Mouse (Mus musculus) cerebellum, adult 8-10 months (tissue): ENCODE results near the gene Mapk8ip3.

ENCODE experiments used
- DNase-seq: peaks from one replicate; pipeline ENCODE4 v3.0.0; 2022

The Mapk8ip3 gene

DNA sequence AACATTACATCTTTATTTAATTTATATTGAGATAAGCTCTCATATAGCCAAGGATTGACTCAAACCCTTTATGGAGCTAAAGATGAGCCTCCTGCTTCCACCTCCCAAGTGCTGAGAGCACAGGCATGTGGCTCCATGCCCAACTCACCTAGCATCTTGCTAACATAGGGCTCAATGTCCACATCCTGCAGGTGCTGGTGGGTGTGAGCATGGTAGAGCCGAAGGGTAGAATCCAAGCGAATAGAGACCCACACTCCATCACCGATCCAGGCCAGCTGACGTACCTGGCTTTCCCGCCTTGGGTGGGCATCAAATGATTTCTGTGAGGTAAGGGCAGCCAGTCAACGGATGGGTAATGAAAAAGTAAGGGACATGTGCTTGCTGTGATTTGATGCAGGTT is 36.8 kb downstream of the Mapk8ip3 start:
- no peak for DNase-seq

DNA sequence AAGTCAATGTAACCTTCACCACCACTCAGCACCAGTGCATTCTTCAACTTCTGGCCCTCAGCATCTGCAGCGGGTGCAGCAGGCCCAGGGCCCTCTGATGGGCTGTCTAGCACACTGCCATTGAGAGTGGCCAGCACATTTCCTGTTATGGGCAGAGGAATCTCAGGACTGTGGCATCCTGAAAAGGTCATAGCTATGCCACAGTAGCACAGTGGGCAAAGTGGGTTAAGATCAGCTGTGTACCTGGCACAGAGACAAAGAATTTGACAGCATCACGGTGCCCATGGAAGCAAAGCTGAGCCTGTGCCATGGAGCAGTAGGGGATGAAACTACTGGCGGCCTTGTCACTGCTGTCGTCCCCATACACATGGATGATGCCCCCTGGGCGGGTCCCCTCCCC is 37.6 kb downstream of the Mapk8ip3 start:
- no peak for DNase-seq

DNA sequence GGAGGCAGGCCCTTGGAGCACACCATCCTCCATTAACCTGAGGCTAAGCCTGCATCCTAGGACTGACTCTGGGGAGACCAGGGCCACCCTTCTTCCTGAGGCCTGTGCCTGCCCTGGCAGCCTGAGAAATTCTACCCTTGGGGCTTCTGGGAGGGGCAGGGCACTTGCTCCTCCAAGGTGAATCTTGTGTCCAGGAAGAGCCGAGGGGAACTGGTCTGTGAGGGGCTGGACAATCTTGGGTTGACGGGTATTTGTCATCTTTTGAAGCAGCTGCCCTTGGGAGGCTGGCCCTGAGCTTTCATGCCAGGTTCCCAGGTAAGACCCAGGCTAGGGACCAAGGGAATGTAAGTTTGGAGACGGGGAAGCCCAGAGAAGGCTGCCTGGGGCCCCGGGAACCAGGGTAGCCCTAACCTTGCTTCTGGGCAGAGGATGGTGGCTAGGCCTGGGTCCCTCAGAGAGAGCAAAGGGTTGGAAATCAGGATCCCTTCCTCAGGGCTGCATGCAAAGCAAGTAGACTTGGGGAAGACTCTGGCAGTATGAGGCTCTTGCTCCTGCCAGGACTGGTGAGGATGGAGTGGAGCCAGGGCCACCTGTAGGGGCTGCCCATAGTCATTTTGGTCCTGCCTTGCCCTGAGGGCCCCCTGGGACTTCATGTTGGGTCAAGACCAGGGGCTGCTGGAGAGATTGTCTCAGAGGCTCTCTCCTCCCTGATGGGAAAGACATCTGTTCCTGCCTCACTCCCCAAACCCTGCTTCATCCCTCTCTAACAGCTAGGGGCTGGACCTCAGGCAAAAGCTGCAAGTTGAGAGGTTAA is 38.5 kb downstream of the Mapk8ip3 start:
- DNase-seq, result no peak

- DNase-seq, result no peak
Observed at GRCm38 (mm10) chr17:24897600-24897999, 39.2 kb downstream of the Mapk8ip3 start.

DNA sequence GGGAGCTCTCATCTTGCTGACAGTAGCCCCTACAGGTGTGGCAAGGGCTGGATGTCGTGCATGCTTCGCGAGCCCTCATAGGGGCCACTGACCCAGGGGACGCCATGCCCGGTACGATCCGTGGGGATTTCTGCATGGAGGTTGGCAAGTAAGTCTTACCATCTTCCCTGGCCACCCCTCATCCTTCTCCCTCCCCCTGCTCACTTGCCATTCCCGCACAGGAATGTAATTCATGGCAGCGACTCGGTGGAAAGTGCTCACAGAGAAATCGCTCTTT is 39.8 kb downstream of the Mapk8ip3 start:
- no peak for DNase-seq

- peak; percentile 72 for DNase-seq
Observed at GRCm38 (mm10) chr17:24896241-24896992, 40.4 kb downstream of the Mapk8ip3 start, which contains the start of gene Nme3. TSS of gene Nme3 (plus strand) at chr17:24896500.

GRCm38 (mm10) chr17:24895571-24896240 is 41.1 kb downstream of the Mapk8ip3 start:
- DNase-seq, result no peak

DNA sequence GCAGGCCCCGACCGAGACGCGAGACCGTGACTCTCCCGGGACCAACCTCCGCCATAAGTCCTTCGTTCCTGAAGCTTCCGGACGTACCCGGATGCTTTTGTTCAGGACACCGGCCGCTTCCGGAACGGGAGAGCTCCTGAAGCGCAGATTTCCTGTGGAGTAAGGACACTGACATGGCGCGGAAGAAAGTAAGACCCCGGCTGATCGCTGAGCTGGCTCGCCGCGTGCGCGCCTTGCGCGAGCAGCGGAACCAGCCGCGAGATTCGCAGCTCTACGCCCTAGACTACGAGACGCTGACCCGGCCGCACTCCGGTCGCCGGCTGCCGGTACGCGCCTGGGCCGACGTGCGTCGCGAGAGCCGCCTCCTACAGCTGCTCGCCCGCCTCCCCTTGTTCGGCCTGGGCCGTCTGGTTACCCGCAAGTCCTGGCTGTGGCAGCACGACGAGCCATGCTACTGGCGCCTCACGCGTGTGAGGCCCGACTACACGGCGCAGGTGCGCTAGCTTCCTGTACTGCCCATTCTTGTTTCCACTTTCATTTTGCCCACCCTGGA is 41.7 kb downstream of the Mapk8ip3 start, which contains the start of the genes Eme2 and Mrps34:
Gene Eme2, minus strand, starts transcription at position 93 of the 553 bp plus-strand sequence.
Gene Mrps34, plus strand, starts transcription at position 122 of the 553 bp plus-strand sequence.
- DNase-seq, result peak; percentile 78

DNA sequence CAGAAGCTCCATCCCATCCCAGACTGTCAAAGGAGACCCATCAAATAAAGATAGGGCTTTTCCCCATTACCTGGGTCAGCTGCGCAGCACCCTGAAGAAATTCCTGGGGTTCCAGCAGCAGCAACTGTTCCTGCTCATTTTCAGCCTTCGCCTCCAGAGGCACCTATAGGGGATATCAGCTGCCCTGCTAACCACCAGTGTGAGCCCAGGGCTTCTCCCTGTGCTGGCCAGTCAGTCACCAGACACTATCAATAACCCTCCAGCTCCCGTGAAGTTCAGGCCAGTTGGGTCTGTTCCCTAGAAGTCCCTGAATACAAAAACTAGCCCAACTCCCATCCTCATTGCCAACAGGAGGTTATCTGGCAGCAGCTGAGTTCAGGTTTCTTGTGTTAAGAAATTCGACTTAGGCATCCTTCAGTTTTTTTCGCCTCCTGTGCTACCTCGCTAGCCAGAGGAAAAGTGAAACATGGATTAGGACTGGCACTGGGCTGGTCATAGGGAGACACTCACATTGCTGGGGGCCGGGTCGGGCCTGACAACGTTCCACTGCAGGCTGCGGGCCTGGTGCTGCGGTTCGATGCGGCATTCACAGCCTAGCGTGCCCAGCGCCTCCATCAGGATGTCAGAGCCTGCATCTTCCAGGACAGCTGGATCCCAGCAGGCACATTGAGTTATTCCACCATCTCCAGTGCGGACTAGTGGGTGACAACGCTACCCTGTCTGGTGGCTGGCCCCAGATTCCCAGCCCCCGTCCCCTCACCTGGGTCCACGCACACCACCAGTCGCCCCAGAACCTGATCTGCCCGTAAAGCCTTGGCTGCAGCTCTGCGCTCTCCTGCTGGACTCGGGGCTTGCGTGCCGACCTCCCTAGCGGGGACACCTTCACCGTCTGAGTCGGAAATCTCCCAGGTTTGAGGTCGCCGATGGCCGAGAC is 42.4 kb downstream of the Mapk8ip3 start:
- no peak for DNase-seq

- no peak for DNase-seq
Observed at GRCm38 (mm10) chr17:24893276-24893675, 43.5 kb downstream of the Mapk8ip3 start.

GRCm38 (mm10) chr17:24892785-24893184 is 44.0 kb downstream of the Mapk8ip3 start:
- DNase-seq, result no peak

- peak; percentile 66 for DNase-seq
Observed at GRCm38 (mm10) chr17:24891321-24891720, 45.5 kb downstream of the Mapk8ip3 start.

DNA sequence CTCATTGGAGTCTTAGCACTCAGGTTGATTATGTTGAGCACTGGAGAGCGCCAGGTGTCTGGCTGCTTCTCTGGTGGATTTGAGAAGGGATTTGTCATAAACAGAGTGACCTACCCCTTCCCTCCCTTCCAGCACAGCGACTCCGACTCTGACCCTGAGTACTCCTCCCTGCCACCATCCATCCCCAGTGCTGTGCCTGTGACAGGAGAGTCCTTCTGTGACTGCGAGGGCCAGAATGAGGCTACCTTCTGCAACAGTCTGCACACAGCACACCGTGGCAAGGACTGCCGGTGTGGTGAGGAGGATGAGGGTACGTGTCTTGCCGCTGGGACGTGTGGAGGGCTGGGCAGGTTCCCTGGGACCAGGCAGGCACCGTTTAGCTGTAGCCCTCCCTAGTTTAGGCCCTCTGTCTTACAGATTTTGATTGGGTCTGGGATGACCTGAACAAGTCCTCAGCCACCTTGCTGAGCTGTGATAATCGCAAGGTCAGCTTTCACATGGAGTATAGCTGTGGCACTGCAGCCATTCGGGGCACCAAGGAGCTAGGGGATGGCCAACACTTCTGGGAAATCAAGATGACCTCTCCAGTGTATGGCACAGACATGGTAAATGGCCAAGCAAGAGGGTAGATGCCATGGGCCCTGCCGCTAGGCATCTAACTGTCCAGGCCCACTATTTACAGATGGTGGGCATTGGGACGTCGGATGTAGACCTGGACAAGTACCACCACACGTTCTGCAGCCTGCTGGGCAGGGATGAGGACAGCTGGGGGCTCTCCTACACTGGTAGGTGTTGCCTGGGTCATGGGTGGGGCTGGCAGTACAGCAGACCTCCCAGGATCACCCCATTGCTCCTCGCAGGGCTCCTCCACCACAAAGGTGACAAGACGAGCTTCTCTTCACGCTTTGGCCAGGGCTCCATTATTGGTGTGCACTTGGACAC is 46.4 kb downstream of the Mapk8ip3 start:
- no peak for DNase-seq

DNA sequence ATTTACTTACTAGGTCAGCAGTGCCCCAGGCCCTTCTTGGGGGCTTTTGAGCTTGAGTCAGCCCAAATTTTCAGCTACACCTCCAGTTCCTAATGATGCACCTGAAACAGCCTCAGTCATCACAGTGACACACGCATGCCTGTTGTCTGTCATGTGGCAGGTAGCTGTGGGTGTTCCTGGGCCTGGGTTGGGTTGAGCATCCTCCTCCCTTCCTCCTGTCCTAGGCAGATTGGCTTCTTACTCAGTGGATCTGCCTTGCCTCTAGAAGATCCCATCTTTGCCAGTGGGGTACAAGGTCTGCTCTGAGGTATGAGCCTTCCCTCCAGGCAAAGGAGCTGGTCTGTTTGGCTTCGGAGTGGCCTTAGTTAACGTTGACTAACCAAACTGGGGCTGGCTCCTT is 47.9 kb downstream of the Mapk8ip3 start:
- DNase-seq, result no peak

DNA sequence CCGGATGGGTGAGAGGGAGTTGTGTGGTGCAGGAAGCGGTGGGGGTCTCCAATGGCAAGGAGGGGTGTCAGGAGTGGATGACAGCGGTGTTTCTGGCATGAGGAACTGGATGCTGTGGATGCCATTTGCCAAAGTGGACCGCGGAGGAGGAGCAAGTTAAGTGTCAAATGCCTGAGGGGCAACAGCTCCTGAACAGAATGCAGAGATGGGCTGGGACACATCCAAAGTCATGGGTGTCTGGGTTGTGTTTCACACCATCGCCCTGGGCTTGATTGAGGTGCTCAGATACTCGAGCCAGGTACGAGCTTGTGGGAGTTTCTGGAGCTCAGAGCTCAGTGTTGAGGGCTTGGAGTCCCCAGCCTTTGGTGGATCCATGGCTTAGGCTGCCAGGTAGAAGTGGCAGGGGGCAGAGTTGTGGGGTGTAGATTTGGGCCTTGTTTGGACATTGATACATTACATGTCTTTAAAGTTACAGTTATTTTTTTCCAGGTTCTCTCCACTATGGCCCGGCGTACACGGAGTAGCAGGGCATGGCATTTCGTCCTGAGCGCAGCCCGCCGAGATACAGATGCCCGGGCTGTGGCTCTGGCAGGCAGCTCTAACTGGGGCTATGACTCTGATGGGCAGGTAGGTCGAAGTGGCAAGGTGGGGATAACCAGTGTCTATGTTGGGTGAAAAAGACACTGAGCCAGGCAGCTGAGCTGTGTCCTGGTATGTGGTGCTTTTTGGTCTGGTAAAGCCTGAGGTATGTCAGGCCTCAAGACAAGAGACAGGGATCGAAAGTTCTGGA is 49.3 kb downstream of the Mapk8ip3 start:
- DNase-seq, result no peak

- DNase-seq, result no peak
Observed at GRCm38 (mm10) chr17:24886932-24887271, 49.9 kb downstream of the Mapk8ip3 start.

- peak; percentile 97 for DNase-seq
Observed at GRCm38 (mm10) chr17:24886134-24886931, 50.4 kb downstream of the Mapk8ip3 start, which contains the start of the genes Nubp2 and Spsb3. TSS of gene Nubp2 (minus strand) at chr17:24886349. TSS of gene Spsb3 (plus strand) at chr17:24886643.

- no peak for DNase-seq
Observed at GRCm38 (mm10) chr17:24885356-24886133, 51.2 kb downstream of the Mapk8ip3 start.
